Mouse (Mus musculus) v-Abl transformed pro-B cells (cell line): ENCODE measurements at regions not wholly inside any gene's neighbourhood (a gene's known extent, or its start where the extent isn't known, plus 50 kb on each side); places are given as distances from the start of the nearest gene placed in this dataset.

Experiments used
- in situ Hi-C, 2 experiments: fragments of 400-800 bp; cut with MboI; formaldehyde crosslinking; loops; one replicate each; pipeline ENCODE4 v1.15.1; 2025; ENCODE audit not compliant: unreplicated experiment in 2 of 2

GRCm38 (mm10) chr9:116244619-116244899 lies 69.4 kb upstream of the Tgfbr2 start:
- in situ Hi-C loops = no loop called here

- in situ Hi-C loops = no loop called here
These were observed 68.8 kb upstream of the Tgfbr2 start for GRCm38 (mm10) chr9:116243775-116244618.

- in situ Hi-C loops = no loop called here
These were observed 66.9 kb upstream of the Tgfbr2 start for GRCm38 (mm10) chr9:116241933-116242526.

- in situ Hi-C loops = no loop called here
These were observed 66.1 kb upstream of the Tgfbr2 start for GRCm38 (mm10) chr9:116241290-116241689.

- in situ Hi-C loops = no loop called here
These were observed 61.7 kb upstream of the Tgfbr2 start for GRCm38 (mm10) chr9:116236836-116237235.

GRCm38 (mm10) chr9:116234170-116234569 lies 59.0 kb upstream of the Tgfbr2 start:
- in situ Hi-C loops = no loop called here

- in situ Hi-C loops = no loop called here
These were observed 57.2 kb upstream of the Tgfbr2 start for GRCm38 (mm10) chr9:116232386-116232785.

- in situ Hi-C loops = no loop called here
These were observed 56.5 kb upstream of the Tgfbr2 start for GRCm38 (mm10) chr9:116231351-116232311.

- in situ Hi-C loops = no loop called here
These were observed 55.2 kb upstream of the Tgfbr2 start for GRCm38 (mm10) chr9:116230346-116230745.

- in situ Hi-C loops = no loop called here
These were observed 53.3 kb upstream of the Tgfbr2 start for GRCm38 (mm10) chr9:116228443-116228842.

GRCm38 (mm10) chr9:116227738-116228137 lies 52.6 kb upstream of the Tgfbr2 start:
- in situ Hi-C loops = no loop called here
